Mouse (Mus musculus) erythroid progenitor cell, adult 5-6 weeks (primary cell): Measurements from ENCODE around the gene Ndufs3. TPM values are rescaled to one million over a fixed set of nuclear protein-coding genes. Genes with fewer than 3 reads are reported as not detected.
A peak's percentile ranks its signal among the peaks of the same experiment; 100 is the strongest.

ENCODE experiments used
- ATAC-seq: replicated peaks from 2 replicates; pipeline ENCODE4 v1.8.0; 2016; ENCODE audit warnings: moderate number of reproducible peaks, mild to moderate bottlenecking, moderate TSS enrichment, inconsistent platforms; ENCODE audit not compliant: poor library complexity, low FRiP score, severe bottlenecking
- total RNA-seq, 2 experiments: library from RNA; stranded (forward) in 1 of 2; stranded (reverse) in 1 of 2; fragments of 150-400 nt in 1 of 2; fragments of 186-747, 209-891 nt in 1 of 2; gene quantifications; 2 replicates each; pipeline versions ENCODE4 v1.2.3 to v1.2.4; 2015 to 2017; ENCODE audit warnings: low replicate concordance in 2 of 2

The Ndufs3 gene
- total RNA-seq, 2 experiments from 2014 or later = 19.4 to 54.1 TPM

GRCm38 (mm10) chr2:90870136-90870601 lies 34.5 kb downstream of the Ndufs3 start:
- ATAC-seq = peak; percentile 81

- ATAC-seq = peak; percentile 73
Observed at GRCm38 (mm10) chr2:90866524-90866923, 38.1 kb downstream of the Ndufs3 start.

GRCm38 (mm10) chr2:90864184-90864583 lies 40.4 kb downstream of the Ndufs3 start:
- no peak for ATAC-seq

GRCm38 (mm10) chr2:90861486-90861885 lies 43.1 kb downstream of the Ndufs3 start:
- no peak for ATAC-seq

GRCm38 (mm10) chr2:90850401-90850800 lies 54.2 kb downstream of the Ndufs3 start:
- ATAC-seq = no peak

GRCm38 (mm10) chr2:90848331-90848730 lies 56.3 kb downstream of the Ndufs3 start:
- no peak for ATAC-seq

GRCm38 (mm10) chr2:90847681-90848050 lies 57.0 kb downstream of the Ndufs3 start:
- no peak for ATAC-seq

GRCm38 (mm10) chr2:90846955-90847680 lies 57.5 kb downstream of the Ndufs3 start, which contains the start of gene Mtch2:
Gene Mtch2 (plus strand): TSS chr2:90847155.
- ATAC-seq = peak; percentile 94

- ATAC-seq = peak; percentile 48
Observed at GRCm38 (mm10) chr2:90846597-90846954, 58.1 kb downstream of the Ndufs3 start.

- ATAC-seq = no peak
Observed at GRCm38 (mm10) chr2:90846171-90846570, 58.5 kb downstream of the Ndufs3 start.

- no peak for ATAC-seq
Observed at GRCm38 (mm10) chr2:90845234-90845633, 59.4 kb downstream of the Ndufs3 start.

Other genes with a start within 250 kb of the Ndufs3 start
- gene Nup160, start 227.6 kb downstream of the Ndufs3 start, total RNA-seq (2015; ENCODE audit: low replicate concordance) = 103 and 115 TPM in 2 replicates
- gene Nup160, start 227.6 kb downstream of the Ndufs3 start, total RNA-seq (2017; ENCODE audit: low replicate concordance) = 91.8 and 101 TPM in 2 replicates
- gene Fnbp4, start 159.5 kb downstream of the Ndufs3 start, total RNA-seq (2015; ENCODE audit: low replicate concordance) = 134 and 182 TPM in 2 replicates
- 329 and 333 TPM in 2 replicates for gene Fnbp4, start 159.5 kb downstream of the Ndufs3 start, total RNA-seq (2017; ENCODE audit: low replicate concordance)
- not detected in 2 replicates for gene Agbl2, start 122.1 kb downstream of the Ndufs3 start, total RNA-seq (2015; ENCODE audit: low replicate concordance)
- gene Agbl2, start 122.1 kb downstream of the Ndufs3 start, total RNA-seq (2017; ENCODE audit: low replicate concordance) = not detected in 2 replicates
- gene Mtch2, start 57.7 kb downstream of the Ndufs3 start, total RNA-seq (2015; ENCODE audit: low replicate concordance) = 55.3 and 63.1 TPM in 2 replicates
- 50.0 and 56.9 TPM in 2 replicates for gene Mtch2, start 57.7 kb downstream of the Ndufs3 start, total RNA-seq (2017; ENCODE audit: low replicate concordance)
- not detected in 2 replicates for gene C1qtnf4, start 19.0 kb downstream of the Ndufs3 start, total RNA-seq (2015; ENCODE audit: low replicate concordance)
- gene C1qtnf4, start 19.0 kb downstream of the Ndufs3 start, total RNA-seq (2017; ENCODE audit: low replicate concordance) = not detected in 2 replicates
- gene Kbtbd4, start 87 bp downstream of the Ndufs3 start, total RNA-seq (2015; ENCODE audit: low replicate concordance) = 9.0 and 11.3 TPM in 2 replicates
- gene Kbtbd4, start 87 bp downstream of the Ndufs3 start, total RNA-seq (2017; ENCODE audit: low replicate concordance) = 6.2 and 8.1 TPM in 2 replicates
- 96.6 and 114 TPM in 2 replicates for gene Celf1, start 35.6 kb upstream of the Ndufs3 start, total RNA-seq (2015; ENCODE audit: low replicate concordance)
- 117 and 119 TPM in 2 replicates for gene Celf1, start 35.6 kb upstream of the Ndufs3 start, total RNA-seq (2017; ENCODE audit: low replicate concordance)
- not detected in 2 replicates for gene Rapsn, start 130.8 kb upstream of the Ndufs3 start, total RNA-seq (2015; ENCODE audit: low replicate concordance)
- 1.7 TPM in 1 of 2 replicates, not detected in the other for gene Rapsn, start 130.8 kb upstream of the Ndufs3 start, total RNA-seq (2017; ENCODE audit: low replicate concordance)
- gene Psmc3, start 149.2 kb upstream of the Ndufs3 start, total RNA-seq (2015; ENCODE audit: low replicate concordance) = 56.2 and 85.4 TPM in 2 replicates
- gene Psmc3, start 149.2 kb upstream of the Ndufs3 start, total RNA-seq (2017; ENCODE audit: low replicate concordance) = 101 and 248 TPM in 2 replicates
- 3.8 and 11.2 TPM in 2 replicates for gene Slc39a13, start 165.6 kb upstream of the Ndufs3 start, total RNA-seq (2015; ENCODE audit: low replicate concordance)
- 0.26 and 0.83 TPM in 2 replicates for gene Slc39a13, start 165.6 kb upstream of the Ndufs3 start, total RNA-seq (2017; ENCODE audit: low replicate concordance)
- 37.8 and 54.1 TPM in 2 replicates for gene Spi1, start 177.6 kb upstream of the Ndufs3 start, total RNA-seq (2015; ENCODE audit: low replicate concordance)
- gene Spi1, start 177.6 kb upstream of the Ndufs3 start, total RNA-seq (2017; ENCODE audit: low replicate concordance) = 21.9 and 31.9 TPM in 2 replicates
- gene Mybpc3, start 213.3 kb upstream of the Ndufs3 start, total RNA-seq (2015; ENCODE audit: low replicate concordance) = not detected in 2 replicates
- gene Mybpc3, start 213.3 kb upstream of the Ndufs3 start, total RNA-seq (2017; ENCODE audit: low replicate concordance) = not detected in 2 replicates